Mouse (Mus musculus): Measurements from ENCODE around the gene Fst.

Gene Fst

GRCm38 (mm10) chr13:114458886-114459700 is at the start of gene Fst:
Gene Fst (minus strand): TSS chr13:114458951.
- peak in 1 of 2 experiments; percentile 24 for DNase-seq (ENCODE audit: low spot score in 2 of 2)

- no peak for DNase-seq (ENCODE audit: low spot score in 2 of 2)
Measured at GRCm38 (mm10) chr13:114493826-114494225, 35.1 kb upstream of the Fst start.

GRCm38 (mm10) chr13:114488178-114488577 is 29.4 kb upstream of the Fst start:
- no peak for DNase-seq (ENCODE audit: low spot score in 2 of 2)

- no peak for DNase-seq (ENCODE audit: low spot score in 2 of 2)
Measured at GRCm38 (mm10) chr13:114478329-114478728, 19.6 kb upstream of the Fst start.

GRCm38 (mm10) chr13:114469945-114470344 is 11.2 kb upstream of the Fst start:
- no peak for DNase-seq (ENCODE audit: low spot score in 2 of 2)

GRCm38 (mm10) chr13:114466269-114466919 is 7.6 kb upstream of the Fst start:
- DNase-seq (ENCODE audit: low spot score in 2 of 2), result no peak

- no peak for DNase-seq (ENCODE audit: low spot score in 2 of 2)
Measured at GRCm38 (mm10) chr13:114465387-114465786, 6.6 kb upstream of the Fst start.

- DNase-seq (ENCODE audit: low spot score in 2 of 2), result no peak
Measured at GRCm38 (mm10) chr13:114464824-114465223, 6.1 kb upstream of the Fst start.

- no peak for DNase-seq (ENCODE audit: low spot score in 2 of 2)
Measured at GRCm38 (mm10) chr13:114462548-114463408, 4.0 kb upstream of the Fst start.

- peak in 1 of 2 experiments; percentile 13 for DNase-seq (ENCODE audit: low spot score in 2 of 2)
Measured at GRCm38 (mm10) chr13:114460306-114460892, 1.6 kb upstream of the Fst start.

GRCm38 (mm10) chr13:114459701-114460160 is 980 bp upstream of the Fst start:
- DNase-seq (ENCODE audit: low spot score in 2 of 2), result no peak

- peak in 1 of 2 experiments; percentile 48 for DNase-seq (ENCODE audit: low spot score in 2 of 2)
Measured at GRCm38 (mm10) chr13:114458291-114458885, 363 bp downstream of the Fst start.

GRCm38 (mm10) chr13:114457567-114458120 is 1.1 kb downstream of the Fst start:
- no peak for DNase-seq (ENCODE audit: low spot score in 2 of 2)

GRCm38 (mm10) chr13:114456766-114457566 is 1.8 kb downstream of the Fst start:
- peak; percentile 34 to 42 for DNase-seq (ENCODE audit: low spot score in 2 of 2)

GRCm38 (mm10) chr13:114456224-114456623 is 2.5 kb downstream of the Fst start:
- peak in 1 of 2 experiments; percentile 36 for DNase-seq (ENCODE audit: low spot score in 2 of 2)

GRCm38 (mm10) chr13:114455788-114456187 is 3.0 kb downstream of the Fst start:
- no peak for DNase-seq (ENCODE audit: low spot score in 2 of 2)

GRCm38 (mm10) chr13:114447213-114447612 is 11.5 kb downstream of the Fst start:
- no peak for DNase-seq (ENCODE audit: low spot score in 2 of 2)

- DNase-seq (ENCODE audit: low spot score in 2 of 2), result no peak
Measured at GRCm38 (mm10) chr13:114432491-114432890, 26.3 kb downstream of the Fst start.

GRCm38 (mm10) chr13:114425230-114425629 is 33.5 kb downstream of the Fst start:
- no peak for DNase-seq (ENCODE audit: low spot score in 2 of 2)

GRCm38 (mm10) chr13:114420235-114420634 is 38.5 kb downstream of the Fst start:
- DNase-seq (ENCODE audit: low spot score in 2 of 2), result no peak
